Mouse (Mus musculus) cerebellum, postnatal 14 days (tissue): Measurements from ENCODE around the gene Sbp.
"Not testable (repeated sequence)": the region's sequence is repeated elsewhere in the genome, so short reads cannot be mapped to it uniquely, and the experiment has no call there.

Experiments used
- DNase-seq, 2 experiments: peaks; one replicate each; pipeline ENCODE4 v3.0.0; 2021; ENCODE audit warnings: mixed read lengths in 2 of 2

Sbp gene

DNA sequence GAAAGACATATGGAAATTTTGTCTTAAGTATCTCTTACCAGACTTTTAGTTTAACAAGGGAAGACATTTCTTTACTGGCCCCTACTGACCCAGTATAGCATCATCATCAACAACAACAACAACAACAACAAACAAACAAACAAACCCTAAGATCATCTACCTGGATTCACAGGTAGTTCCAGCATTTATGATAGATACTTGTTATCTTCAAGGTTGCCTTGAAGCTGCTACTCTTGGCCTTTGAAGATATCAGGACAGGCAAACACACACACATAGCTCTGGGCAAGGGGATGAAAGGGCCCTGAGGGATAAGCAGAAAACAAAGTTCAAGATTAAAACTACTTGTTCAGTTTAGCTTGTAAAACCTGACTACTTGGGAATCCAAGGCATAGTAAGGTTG lies at the start of gene Sbp:
TSS of gene Sbp (plus strand) at position 301 of the 400 bp plus-strand sequence.
- DNase-seq: no peak

DNA sequence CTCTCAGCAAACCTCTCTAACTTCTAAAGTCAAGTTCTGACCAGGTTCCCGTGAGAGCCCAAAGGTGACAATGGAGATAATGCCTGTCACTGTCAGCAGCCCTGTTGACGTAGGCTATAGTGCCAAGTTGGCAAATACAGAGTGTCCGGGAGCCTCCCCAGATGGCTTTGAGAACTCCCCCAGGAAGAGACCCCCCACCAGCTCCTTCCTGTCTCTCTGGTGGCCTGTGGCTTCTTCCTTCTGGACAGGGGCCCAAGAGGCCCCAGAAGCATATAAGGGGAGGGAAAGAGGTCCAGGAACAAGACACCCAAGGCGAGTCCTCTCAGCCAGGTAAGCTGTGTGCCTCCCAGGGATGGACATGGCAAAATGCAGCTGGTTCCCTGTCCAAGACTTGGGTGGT lies 24.3 kb upstream of the Sbp start, which contains the start of gene Dcpp3:
TSS of gene Dcpp3 (plus strand) at position 301 of the 400 bp plus-strand sequence.
- not testable (repeated sequence) for DNase-seq

DNA sequence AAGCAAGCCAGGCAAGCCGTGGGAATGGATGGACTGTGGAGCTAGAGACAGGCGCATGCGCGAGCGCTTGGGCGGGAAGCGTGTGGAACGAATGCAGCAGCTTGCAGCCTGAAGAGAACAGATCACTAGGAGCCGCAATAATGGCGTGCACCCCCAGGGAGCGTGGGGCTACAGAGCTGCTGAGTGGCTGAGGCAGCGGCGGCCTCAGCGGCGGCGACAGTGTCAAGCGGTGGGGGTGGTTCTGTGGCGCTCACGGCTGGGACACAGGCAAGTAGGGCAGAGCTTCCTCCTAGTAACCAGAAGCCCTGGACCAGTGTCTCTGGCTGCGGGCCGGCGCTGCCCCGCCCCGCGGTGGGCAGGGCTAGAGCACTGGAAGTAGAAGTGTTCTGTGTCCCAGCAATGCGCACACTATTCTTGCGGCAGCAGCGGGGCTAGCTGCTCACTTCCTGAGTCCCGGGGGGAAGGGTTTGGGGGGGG lies 16.9 kb upstream of the Sbp start:
- peak; percentile 90 to 91 for DNase-seq

DNA sequence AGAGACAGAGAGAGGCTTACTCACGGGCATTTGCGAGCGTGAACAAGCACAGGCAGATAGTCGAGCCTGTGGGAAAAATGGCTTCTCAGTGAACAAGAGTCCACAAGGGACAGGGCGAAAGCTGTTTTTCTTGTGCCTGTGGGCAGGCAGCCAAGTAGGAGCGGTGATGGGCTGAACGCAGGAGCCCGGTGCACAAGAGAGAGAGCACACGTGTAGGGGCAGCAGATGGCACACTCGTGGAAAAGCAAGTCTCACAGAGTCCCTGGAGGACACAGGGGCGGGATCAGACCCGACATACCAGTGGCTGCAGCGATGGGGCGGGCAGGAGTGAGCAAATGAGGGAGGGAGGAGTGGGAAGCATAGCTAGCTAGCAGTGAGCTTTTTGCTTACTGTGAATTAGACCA lies 16.4 kb upstream of the Sbp start:
- peak; percentile 77 to 87 for DNase-seq

DNA sequence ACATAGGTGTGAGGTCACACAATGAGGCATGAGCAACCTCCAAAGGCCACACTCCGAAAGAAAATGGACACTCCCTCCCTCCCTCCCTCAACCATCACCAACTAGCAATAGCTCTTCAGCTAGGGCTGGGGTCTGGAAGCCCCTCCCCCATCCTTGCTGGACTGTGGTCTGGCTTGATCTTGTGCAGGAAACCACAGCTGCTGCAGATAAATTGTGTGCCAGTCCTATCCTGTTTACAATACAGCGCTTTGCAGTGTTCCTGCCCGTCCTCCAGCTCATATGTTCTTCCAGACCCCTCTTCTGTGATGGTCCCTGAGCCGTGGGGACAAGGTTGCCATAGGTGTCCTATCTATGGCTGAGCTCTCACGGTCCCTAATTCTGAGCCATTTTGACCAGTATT lies 10.3 kb upstream of the Sbp start:
- DNase-seq: no peak

DNA sequence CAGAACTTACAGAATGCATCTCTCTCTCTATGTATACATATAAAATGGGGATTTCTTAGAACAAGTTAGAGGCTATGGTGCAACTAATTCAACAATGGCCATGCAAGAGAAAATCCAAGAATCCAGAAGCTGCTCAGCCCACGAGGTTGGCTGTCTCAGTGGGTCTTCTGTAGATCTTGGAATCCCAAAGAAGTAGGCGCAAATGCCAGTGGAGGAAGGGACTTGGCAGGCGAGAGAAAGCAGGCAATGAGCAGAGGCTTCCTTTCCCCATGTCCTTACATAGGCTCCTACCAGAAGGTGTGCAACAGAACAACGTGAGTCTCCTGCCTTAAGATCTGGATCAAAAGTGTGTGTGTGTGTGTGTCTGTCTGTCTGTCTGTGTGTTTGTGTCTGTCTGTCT lies 6.0 kb downstream of the Sbp start:
- DNase-seq: not testable (repeated sequence)

DNA sequence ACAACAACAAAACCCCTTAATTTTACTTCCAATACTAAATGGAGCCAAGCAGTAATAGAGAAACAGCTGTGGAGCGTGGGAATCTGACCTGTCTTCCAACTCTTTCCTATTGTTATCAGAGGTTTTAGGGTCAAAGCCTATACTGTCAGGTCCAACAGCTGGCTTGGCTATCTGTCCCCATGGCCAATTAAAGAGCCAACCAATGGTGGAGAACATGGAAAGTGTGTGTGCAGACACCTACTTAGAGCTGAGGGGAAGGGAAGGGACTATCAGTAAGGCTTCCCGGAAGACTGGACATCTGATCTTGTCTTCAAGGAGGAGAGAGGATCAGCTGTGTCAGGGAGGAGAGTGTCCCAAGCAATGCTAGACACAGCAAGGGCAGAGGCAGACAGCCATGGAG lies 7.6 kb downstream of the Sbp start:
- DNase-seq: no peak

DNA sequence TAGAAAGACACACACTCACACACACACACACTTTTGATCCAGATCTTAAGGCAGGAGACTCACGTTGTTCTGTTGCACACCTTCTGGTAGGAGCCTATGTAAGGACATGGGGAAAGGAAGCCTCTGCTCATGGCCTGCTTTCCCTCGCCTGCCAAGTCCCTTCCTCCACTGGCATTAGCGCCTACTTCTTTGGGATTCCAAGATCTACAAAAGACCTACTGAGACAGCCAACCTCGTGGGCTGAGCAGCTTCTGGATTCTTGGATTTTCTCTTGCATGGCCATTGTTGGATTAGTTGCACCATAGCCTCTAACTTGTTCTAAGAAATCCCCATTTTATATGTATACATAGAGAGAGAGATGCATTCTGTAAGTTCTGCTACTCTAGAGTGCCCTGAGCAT lies 9.4 kb downstream of the Sbp start:
- DNase-seq: not testable (repeated sequence)

DNA sequence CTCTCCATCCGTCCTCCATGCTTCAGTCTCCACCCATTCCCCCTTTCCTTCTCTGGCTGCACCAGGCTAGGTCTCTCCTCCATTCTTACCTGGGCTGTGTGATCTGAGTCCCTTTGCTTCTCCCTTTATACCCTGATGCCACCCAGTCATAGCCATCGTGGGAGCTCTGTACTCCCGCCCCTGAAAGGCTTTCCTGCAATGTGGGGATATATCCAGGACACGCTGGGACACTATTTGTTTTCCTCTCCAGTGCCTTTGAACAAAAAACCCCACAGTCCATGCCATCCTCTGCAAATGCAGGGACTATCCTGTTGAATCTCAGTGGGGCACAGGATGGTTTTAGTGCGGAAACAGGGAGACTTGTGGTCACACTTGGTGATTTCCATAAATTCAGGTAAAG lies 13.7 kb downstream of the Sbp start, which contains the start of gene Sbpl:
TSS of gene Sbpl (minus strand) at position 101 of the 400 bp plus-strand sequence.
- no peak for DNase-seq

DNA sequence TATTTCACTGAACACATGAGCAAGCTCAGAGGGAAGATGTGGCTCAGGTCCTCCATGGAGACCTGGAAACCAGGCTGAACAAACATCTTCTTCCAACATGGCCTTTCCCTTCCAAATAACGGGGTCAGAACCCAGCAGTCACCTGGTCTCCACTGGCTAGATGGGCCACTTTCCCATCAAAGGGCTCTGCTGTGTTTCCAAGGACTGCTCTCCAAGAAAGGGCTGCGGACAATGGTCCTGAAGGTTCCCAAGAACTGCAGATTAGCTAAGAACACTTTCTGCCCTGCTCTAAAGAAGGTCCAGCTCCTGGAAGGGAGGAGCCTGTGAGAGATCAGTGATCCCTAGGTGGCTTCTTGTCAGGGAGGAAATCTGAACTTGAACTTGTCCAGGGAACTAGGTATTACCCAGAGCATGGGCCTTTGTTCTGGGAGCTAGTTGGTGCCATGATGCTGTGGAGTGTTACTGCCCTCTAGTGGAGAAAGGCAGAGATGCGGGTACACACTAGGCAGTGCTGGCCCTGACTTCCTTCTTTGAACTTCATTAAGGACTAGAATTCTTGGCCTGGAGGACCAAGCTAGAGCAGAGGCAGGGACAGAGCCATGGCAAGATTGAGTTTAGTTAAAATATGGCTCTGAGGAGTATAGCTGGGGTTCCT lies 18.7 kb downstream of the Sbp start:
- peak; percentile 86 to 89 for DNase-seq

DNA sequence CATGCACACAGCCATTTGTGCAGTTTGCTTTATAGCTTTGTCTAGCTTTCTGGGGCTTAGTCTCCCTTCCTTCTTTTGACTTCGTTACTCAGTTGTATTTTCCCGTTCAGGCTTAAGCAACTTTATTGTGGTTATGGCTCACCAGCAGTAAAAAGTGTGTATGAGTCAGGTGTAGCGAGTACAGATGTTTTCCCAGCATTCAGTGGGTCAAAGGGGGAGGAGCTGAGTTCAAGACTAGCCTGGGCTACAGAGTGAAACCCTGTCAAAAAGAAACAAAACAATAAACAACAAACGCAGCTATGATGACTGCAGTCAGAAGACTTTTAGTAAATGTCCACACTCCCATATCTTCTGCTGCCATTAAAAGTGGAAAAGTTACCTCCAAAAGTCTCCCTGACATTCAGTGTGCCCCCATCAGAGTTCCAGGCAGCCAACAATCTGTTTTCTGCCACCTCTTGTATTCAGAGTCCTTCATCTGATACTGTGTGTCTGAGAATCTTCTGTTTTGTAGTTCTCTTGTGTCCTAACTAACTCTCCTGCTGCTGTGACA lies 20.2 kb downstream of the Sbp start:
- no peak for DNase-seq

DNA sequence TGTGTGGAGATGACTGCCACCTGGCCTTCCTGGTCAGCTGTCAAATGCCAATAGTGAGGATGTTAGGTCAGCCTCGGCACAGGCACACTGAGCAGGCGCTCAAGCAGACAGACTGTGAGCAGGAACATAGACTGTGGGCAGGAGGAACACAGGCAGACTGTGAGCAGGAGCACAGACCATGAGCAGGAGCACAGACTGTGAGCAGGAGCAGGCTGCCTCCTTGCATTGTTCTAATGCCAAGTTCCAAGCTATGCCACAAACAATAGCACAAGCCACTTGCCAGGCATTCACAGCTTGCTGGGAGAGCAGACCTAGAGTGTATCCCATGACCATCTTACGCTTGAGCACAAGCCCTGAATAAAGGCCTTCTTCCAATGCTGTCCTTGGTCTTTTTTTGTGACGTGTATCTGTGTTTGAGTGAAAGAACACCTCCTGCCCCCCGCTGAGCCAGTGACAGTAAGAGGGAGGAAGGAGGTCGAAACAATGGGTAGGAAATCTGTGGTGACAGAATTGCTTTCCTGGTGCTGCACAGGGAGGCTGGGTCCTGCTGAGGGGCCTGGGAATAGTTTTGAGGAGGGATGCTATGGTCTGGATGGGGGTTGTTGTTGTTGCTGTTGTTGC lies 24.4 kb downstream of the Sbp start:
- DNase-seq: peak; percentile 33 to 45

DNA sequence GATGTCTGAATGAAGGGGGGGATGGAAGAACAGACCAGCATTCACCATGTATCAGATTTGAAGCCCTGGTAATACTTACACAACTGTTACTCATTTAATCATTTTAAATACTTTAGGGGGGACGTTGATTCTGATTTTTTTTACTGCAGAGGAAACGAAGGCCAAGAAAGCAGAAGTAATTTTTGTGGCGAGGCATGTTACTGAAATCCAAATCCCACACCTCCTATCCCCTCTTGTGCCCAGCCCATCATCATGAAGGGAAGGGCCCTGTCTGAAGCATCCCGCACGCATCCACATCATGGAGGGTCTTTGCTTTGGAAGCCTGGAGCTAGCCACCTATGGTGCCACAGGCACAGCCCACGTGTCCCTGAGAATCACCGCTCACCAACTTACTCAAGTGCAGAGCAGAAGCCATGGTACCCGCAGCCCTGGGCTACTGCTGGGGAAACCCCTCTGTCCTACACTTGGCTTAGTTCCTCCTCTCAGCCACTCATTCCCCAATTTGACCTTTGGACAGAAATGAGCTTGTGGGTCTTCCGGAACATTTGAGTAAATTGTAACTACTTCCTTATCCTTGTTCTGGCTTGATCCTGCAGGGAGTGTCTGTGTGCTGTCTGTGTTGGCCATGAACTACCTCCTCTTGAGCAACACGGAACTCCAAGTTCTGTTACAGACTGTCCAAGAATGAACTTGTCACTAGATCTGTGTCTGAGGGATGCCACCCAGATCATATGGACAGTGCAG lies 25.4 kb downstream of the Sbp start:
- DNase-seq: no peak

DNA sequence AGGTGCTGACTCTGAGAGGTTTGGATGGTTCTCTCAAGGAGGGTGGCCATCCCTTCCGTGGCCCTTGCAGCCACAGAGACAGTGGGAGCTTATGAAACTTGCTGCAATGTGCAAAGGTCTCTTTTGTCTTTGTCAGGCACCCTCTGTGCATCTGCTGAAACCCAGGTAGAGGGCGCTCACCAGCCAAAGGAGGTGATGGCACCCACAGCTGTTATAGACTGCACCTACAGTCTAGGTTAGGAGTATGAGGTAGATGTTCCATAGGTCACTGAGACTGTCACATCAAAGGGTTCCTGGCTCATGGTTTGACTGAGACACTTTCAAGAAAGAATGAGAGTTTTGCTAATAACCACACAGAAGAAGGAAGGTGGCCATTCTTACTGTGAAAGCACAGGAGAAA lies 27.3 kb downstream of the Sbp start:
- no peak for DNase-seq

DNA sequence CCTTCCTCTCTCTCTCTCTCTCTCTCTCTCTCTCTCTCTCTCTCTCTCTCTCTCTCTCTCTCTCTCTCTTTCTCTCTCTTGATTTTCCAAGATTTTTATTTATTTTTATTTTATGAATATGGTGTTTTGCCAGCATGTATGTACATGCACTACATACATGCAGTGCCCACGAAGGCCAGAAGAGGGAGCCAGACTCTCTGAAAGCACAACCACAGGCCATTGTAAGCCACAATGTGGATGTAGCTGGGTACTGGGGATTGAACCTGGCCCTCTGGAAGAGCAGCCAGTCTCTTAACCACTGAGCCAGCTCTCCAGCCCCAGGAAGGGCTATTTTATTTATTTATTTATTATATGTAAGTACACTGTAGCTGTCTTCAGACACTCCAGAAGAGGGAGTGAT lies 27.8 kb downstream of the Sbp start:
- peak; percentile 82 to 91 for DNase-seq

DNA sequence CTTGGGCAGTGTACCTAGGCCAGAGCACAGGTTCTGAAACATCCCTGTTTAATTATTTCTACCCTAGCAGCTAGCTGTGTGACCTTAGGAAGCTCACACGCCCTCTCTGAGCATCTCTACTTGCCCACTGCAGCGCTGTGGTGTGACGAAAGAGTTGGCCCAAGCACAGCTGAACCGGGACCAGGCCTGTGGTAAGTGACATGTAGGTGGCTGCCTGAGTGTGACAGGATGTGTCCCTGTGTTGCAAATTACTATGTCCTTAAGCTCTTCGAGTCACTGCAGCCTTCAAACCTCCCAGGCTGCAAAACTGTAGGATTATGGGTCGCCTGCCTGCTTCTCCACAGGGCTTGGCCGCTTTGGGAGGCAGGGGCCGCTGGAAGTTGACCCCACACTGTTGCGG lies 29.8 kb downstream of the Sbp start:
- DNase-seq: no peak

DNA sequence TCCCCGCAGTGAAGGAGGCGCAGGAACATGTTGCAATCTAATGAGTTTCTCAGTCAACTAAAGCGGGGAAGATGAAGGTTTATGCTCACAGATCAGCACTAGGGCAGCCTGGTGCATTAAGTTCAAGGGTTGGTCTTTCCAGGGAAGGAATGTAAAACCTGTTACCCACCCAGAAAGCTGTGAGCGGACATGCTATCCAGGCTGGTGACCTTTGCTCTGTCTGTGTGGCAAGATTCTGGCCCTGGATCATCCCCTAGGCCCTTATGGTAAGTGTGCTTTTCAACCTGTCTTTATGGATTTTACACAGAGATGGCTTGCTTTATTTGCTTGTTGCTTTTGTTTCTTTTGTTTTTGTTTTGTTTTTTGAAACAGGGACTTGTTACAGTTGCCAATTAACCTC lies 35.2 kb downstream of the Sbp start:
- DNase-seq: no peak

DNA sequence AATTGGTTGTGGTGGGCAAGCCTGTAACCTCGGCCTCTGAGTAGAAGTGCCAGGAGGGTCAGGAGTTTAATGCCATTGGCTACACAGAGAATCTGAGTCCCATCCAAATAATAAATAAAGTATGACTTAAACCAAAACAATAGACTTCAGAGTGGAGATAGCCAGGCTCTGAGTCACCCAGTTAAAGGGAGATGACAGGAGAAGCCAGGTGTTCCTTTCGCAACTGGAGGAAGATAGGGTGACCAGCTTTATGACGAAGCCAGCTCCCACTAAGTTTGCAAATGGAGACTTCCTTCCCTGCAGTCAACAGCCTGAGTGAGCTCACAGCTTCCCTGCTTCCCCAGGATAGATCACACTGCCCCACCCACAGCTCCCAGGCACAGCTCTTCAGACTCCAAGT lies 38.0 kb downstream of the Sbp start:
- DNase-seq: no peak

DNA sequence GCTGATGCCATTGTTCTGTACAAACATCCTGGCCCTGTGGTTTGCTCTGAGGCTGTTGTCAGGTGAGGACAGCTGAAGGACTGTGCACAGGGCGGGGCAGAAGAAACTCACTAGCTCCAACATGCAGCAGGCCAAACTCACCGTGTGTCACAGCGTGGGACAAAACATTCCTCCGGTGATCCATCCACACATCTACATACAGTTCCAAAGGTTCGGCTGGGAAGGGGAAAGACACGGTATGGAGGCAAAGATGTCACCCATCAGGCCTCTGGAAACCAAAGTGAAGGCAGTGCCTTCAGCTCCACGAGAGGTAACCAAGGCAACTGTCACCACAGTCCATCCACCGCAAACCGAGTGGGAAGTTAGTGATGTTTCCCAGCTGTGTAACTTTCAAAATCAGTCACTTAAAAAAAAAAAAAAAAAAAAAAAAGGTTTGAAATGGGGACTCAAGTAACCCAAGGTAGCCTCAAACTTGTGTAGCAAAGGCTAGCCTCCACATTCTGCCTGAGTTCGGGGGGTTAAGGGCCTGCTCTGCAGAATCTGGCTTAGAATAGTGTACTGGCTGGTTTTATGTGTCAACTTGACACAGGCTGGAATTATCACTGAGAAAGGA lies 38.9 kb downstream of the Sbp start, which contains the start of gene Prss30:
TSS of gene Prss30 (minus strand) at position 270 of the 613 bp plus-strand sequence.
- DNase-seq: no peak

DNA sequence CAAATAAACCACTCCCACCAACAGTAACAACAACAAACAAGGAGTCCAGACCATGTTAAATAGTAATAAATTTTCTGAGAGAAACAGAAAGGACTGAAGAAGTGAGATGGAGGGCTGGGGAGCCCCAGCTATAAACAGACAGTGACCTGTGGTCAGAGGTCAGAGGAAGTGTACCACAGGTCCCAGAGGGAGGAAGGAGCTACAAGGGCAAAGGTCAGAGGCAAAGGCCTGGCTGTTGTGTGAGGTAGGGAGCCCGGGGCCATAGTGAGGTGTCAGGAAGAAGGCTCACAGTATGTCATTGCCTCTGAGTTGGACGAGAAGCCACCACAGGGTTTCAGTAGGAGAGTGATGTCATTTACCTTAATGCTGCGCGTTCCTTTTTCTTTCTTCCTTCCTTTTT lies 41.4 kb downstream of the Sbp start:
- no peak for DNase-seq

DNA sequence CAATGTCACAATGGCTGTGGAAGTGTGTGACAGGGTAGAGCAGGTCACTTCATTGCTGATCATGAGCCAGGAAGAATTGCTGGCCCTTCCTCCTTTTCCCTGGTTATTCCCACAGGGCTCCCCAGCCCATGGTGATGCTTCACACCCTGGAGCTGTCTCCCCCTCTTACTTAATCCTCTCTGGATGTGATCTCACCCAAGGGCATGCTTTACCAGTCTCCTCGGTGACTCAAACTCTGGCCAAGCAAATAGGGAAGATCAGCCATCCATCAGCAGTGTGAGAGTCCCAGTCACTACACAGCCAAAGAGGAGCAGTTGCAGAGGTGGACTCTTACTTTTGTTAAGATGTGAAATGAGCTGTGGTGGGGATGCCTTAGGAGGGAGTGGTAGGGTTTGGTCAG lies 43.5 kb downstream of the Sbp start:
- DNase-seq: no peak

DNA sequence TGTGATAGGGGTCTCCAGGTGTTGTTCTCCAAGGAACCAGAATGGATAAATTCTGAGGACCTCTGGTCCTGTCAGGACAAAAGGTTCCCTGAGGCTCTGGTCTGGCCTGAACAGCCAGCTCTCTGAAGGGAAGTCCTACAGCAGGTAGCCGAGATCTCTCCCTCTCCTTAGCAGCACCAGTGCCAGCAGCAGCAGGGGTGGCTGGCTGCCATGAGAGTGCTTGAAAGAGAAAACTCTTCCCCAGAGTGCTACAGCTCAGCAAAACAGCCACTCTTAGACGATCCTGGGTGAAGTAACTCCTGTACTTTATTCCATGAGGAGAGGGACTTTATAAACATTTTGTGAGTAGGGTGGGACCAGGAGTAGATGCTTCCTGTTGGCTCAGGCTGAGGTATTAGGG lies 48.3 kb downstream of the Sbp start:
- no peak for DNase-seq
